Mouse (Mus musculus): Measurements from ENCODE around the gene Olfr368.

DNA sequence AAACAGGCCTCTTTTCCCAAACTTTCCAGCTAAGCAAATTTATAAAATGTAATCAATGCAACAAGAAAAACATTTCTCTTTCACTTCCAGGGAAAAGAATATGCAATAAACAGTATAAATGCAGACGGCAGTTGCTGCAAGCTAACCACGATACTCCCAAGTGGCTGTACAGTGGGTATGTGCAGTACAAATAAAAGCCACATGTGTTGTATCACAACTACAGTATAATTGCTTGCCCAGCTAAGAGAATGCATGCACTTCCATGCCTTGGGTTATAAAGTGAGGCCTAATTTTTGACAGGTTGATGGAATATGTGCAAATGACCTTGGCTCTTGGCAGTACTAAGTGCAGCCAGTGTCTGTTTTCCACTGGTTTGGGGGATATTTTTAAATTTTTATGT lies 44.3 kb downstream of the Olfr368 start:
- no peak for TF ChIP-seq CTCF (IDR thresholded peaks at IDR 0.05; ENCODE audit: low read depth, low read length)
- no peak for TF ChIP-seq POLR2A (IDR thresholded peaks at IDR 0.05; ENCODE audit: extremely low read depth, insufficient read depth, low read length)
